Mouse (Mus musculus) urinary bladder, adult 2 months (tissue): ENCODE measurements around the gene Tmem231. TPM values are rescaled to one million over a fixed set of nuclear protein-coding genes. Genes with fewer than 3 reads are reported as not detected.

Source experiments
- DNase-seq: peaks from one replicate; pipeline ENCODE4 v3.0.0; 2022; ENCODE audit warnings: low spot score
- polyA plus RNA-seq: library from polyadenylated mRNA; depleted of rRNA; stranded (reverse); fragments of >200 nt; gene quantifications from 2 replicates; pipeline ENCODE4 v1.2.3, GENCODE M21; 2012; rRNA removed

Gene Tmem231
- polyA plus RNA-seq, 1 experiment: 8.1 TPM

GRCm38 (mm10) chr8:111863280-111863679 is 70.4 kb downstream of the Tmem231 start:
- DNase-seq: no peak

Other genes starting within 250 kb of the Tmem231 start
- 0.40 and 2.3 TPM in 2 replicates for gene Ctrb1, start 242.9 kb downstream of the Tmem231 start, polyA plus RNA-seq
- 40.1 and 42.5 TPM in 2 replicates for gene Bcar1, start 190.1 kb downstream of the Tmem231 start, polyA plus RNA-seq
- gene Cfdp1, start 79.6 kb downstream of the Tmem231 start, polyA plus RNA-seq: 58.5 and 65.5 TPM in 2 replicates
- gene Tmem170, start 57.1 kb downstream of the Tmem231 start, polyA plus RNA-seq: 9.1 and 9.6 TPM in 2 replicates
- gene Chst5, start 23.4 kb downstream of the Tmem231 start, polyA plus RNA-seq: 0.10 and 0.25 TPM in 2 replicates
- gene Gabarapl2, start 6.8 kb upstream of the Tmem231 start, polyA plus RNA-seq: 94.5 and 112 TPM in 2 replicates
- gene Adat1, start 58.4 kb upstream of the Tmem231 start, polyA plus RNA-seq: 5.6 and 5.9 TPM in 2 replicates
- gene Kars, start 77.4 kb upstream of the Tmem231 start, polyA plus RNA-seq: 65.4 and 82.7 TPM in 2 replicates
- gene Terf2ip, start 77.5 kb upstream of the Tmem231 start, polyA plus RNA-seq: 13.9 and 15.9 TPM in 2 replicates
- 0.19 TPM in 1 of 2 replicates, not detected in the other for gene Gm6793, start 81.2 kb upstream of the Tmem231 start, polyA plus RNA-seq